Mouse (Mus musculus) ES-E14 (cell line): ENCODE measurements around the gene Gm3625. TPM values are rescaled to one million over a fixed set of nuclear protein-coding genes. Genes with fewer than 3 reads are reported as not detected.
A peak's percentile ranks its signal among the peaks of the same experiment; 100 is the strongest.

Source experiments
- DNase-seq: peaks from one replicate; pipeline ENCODE4 v3.0.0-alpha.2; 2013; ENCODE audit warnings: low read depth, low spot score
- H3K27ac ChIP-seq: 2 replicates; pipeline ENCODE4 v1.5.1; 2012; ENCODE audit warnings: low read depth, mild to moderate bottlenecking, low read length, moderate library complexity, mixed read lengths; ENCODE audit not compliant: poor library complexity, insufficient read depth, severe bottlenecking
- H3K36me3 ChIP-seq: 2 replicates; pipeline ENCODE4 v1.6.1; 2012; ENCODE audit warnings: mild to moderate bottlenecking, low read length, moderate library complexity, mixed read lengths; ENCODE audit not compliant: control insufficient read depth, poor library complexity, insufficient read depth, severe bottlenecking
- H3K4me1 ChIP-seq, 2 experiments: fragments of 150-350 bp in 1 of 2; sonication (generic) in 1 of 2; 2 replicates each; pipeline ENCODE4 v1.6.1; 2012; ENCODE audit warnings: low read length in 2 of 2, mild to moderate bottlenecking in 1 of 2, mixed read lengths in 1 of 2; ENCODE audit not compliant: control insufficient read depth in 2 of 2, insufficient read depth in 2 of 2, poor library complexity in 1 of 2
- H3K4me3 ChIP-seq, 2 experiments: fragments of 150-350 bp in 1 of 2; sonication (generic) in 1 of 2; 2 replicates each; pipeline ENCODE4 v1.5.1; 2012; ENCODE audit warnings: low read length in 2 of 2, low read depth in 1 of 2, mild to moderate bottlenecking in 1 of 2, mixed read lengths in 1 of 2; ENCODE audit not compliant: insufficient read depth in 1 of 2, poor library complexity in 1 of 2, severe bottlenecking in 1 of 2
- H3K9ac ChIP-seq: 2 replicates; pipeline ENCODE4 v1.6.1; 2012; ENCODE audit warnings: low read depth, mild to moderate bottlenecking, low read length, mixed read lengths; ENCODE audit not compliant: poor library complexity, insufficient read depth, severe bottlenecking
- H3K9me3 ChIP-seq: fragments of 150-350 bp; sonication (generic); 2 replicates; pipeline ENCODE4 v1.6.1; 2012; ENCODE audit warnings: low read depth, mild to moderate bottlenecking, low read length; ENCODE audit not compliant: control insufficient read depth, insufficient read depth
- CHD2 ChIP-seq: IDR thresholded peaks from 2 replicates; pipeline ENCODE4 v1.6.1; 2014; ENCODE audit warnings: mild to moderate bottlenecking, low read depth, low read length, inconsistent platforms
- HCFC1 ChIP-seq: IDR thresholded peaks from 2 replicates; pipeline ENCODE4 v1.6.1; 2012; ENCODE audit warnings: low read length, inconsistent platforms, borderline replicate concordance; ENCODE audit not compliant: insufficient read depth
- MAFK ChIP-seq: IDR thresholded peaks from 2 replicates; pipeline ENCODE4 v1.6.1; 2014; ENCODE audit warnings: mild to moderate bottlenecking, low read depth, low read length, inconsistent platforms; ENCODE audit not compliant: insufficient read depth
- ZC3H11A ChIP-seq: IDR thresholded peaks from 2 replicates; pipeline ENCODE4 v1.6.1; 2012; ENCODE audit warnings: low read depth, mild to moderate bottlenecking, inconsistent platforms, low read length, borderline replicate concordance
- ZNF384 ChIP-seq: IDR thresholded peaks from 2 replicates; pipeline ENCODE4 v1.6.1; 2012; ENCODE audit warnings: low read depth, low read length, inconsistent platforms
- in situ Hi-C, 2 experiments: fragments of 600-800 bp; cut with MboI; formaldehyde crosslinking; loops; one replicate each; pipeline ENCODE4 v1.15.1; 2025; ENCODE audit warnings: low sequenced_read_pairs in 2 of 2, inconsistent platforms in 1 of 2; ENCODE audit not compliant: unreplicated experiment in 2 of 2
- total RNA-seq: library from RNA; depleted of rRNA; stranded (reverse); fragments of 300-350 nt; gene quantifications from 2 replicates; pipeline ENCODE4 v1.2.3, GENCODE M21; 2012; rRNA removed

Gm3625 gene
- not detected in 2 replicates for total RNA-seq

DNA sequence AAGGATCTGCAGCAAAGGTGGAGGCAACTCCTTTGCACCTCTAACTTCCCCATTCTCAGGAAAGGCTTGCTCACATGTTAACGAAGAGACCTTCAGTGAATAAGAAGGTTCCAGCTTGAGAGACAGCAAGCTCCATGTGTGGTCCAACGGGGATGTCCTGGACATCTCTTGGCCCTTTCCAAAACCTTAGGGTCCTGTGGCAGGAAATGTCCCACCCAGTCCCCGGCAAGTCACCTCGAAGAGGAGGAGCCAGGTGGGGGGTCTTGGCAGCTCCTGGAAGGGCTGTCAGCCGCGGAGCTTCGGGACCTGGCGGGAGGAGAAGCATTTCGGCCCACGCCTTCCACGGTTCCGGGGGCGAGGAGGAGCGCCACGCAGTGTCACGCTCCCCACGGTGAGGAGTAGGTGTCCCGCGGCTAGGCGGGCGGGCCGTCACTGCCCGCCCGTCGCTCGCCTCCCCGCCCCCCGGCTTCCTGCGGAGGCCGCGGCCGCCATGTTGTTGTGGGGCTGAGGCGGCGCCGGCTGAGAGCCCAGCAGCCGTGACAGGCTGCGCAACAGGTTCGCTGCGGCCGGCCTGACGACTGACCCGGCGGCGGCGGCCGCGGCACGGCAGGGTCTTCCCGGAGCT, at the start of gene Gm3625, which contains the start of gene Itsn2:
Gene Gm3625, minus strand, starts transcription at position 387 of the 625 bp plus-strand sequence.
Gene Itsn2, plus strand, starts transcription at position 98 of the 625 bp plus-strand sequence.
- no peak for DNase-seq
- Histone ChIP-seq H3K4me1 (no peaks in the 10 kb centered on the region; a peak in 1 of 4 replicates), H3K4me3 (peak within 1 kb of the TSS; percentile 79 to 91), H3K9ac (peak within 1 kb of the TSS; percentile 89), H3K27ac (no peak within 1 kb of the TSS; the same call in 1 of the 2 replicates), H3K9me3 (no peaks in the 10 kb centered on the region), H3K36me3 (no peaks in the 10 kb centered on the region)
- in situ Hi-C loops, result no loop called here
- TF ChIP-seq ZNF384 (no peak), HCFC1 (no peak), CHD2 (no peak), MAFK (no peak)

- Histone ChIP-seq H3K9ac (no peak overlapping the region), H3K4me3 (no peak overlapping the region), H3K36me3 (peaks cover 5% of the 10 kb centered on the region), H3K27ac (no peak overlapping the region), H3K4me1 (no peaks in the 10 kb centered on the region), H3K9me3 (no peaks in the 10 kb centered on the region)
- in situ Hi-C loops, result no loop called here
- TF ChIP-seq CHD2, result no peak
- no peak for TF ChIP-seq ZC3H11A
- TF ChIP-seq MAFK, result no peak
- no peak for TF ChIP-seq ZNF384
- no peak for TF ChIP-seq HCFC1
- DNase-seq, result no peak
These were observed 48.0 kb upstream of the Gm3625 start for GRCm38 (mm10) chr12:4640737-4641136.

DNA sequence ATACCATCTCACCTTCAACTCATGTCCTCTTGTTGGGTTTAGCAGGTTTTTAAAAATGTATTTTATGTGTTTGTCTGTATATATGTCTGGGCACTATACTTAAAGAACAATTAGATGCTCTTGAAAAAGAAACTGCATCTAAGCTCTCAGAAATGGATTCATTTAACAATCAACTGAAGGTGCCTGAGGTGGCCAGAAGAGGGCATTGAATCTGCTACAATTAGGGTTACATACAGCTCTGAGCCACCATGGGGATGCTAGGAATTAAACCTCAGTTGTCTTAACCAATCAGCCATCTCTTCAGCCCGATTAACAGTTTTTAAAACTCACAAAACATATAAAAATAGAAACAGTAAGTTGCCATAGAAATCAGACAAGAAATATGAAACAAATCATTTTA, 45.7 kb upstream of the Gm3625 start:
- no peaks in the 10 kb centered on the region for H3K9me3 ChIP-seq
- peaks cover 13% of the 10 kb centered on the region for H3K36me3 ChIP-seq
- H3K27ac ChIP-seq, result no peak overlapping the region
- no peak overlapping the region for H3K9ac ChIP-seq
- in situ Hi-C loops, result no loop called here
- H3K4me1 ChIP-seq, result no peaks in the 10 kb centered on the region
- no peak for DNase-seq
- no peak overlapping the region for H3K4me3 ChIP-seq
- TF ChIP-seq ZNF384 (no peak), MAFK (no peak), ZC3H11A (no peak), HCFC1 (no peak)

- TF ChIP-seq MAFK (no peak), HCFC1 (no peak), CHD2 (no peak), ZC3H11A (no peak)
- H3K4me3 ChIP-seq, result no peak overlapping the region
- no peak overlapping the region for H3K27ac ChIP-seq
- H3K4me1 ChIP-seq, result no peaks in the 10 kb centered on the region
- H3K9ac ChIP-seq, result no peak overlapping the region
- no peaks in the 10 kb centered on the region for H3K9me3 ChIP-seq
- in situ Hi-C loops, result no loop called here
- DNase-seq, result no peak
- peaks cover 17% of the 10 kb centered on the region for H3K36me3 ChIP-seq
These were observed 40.2 kb upstream of the Gm3625 start for GRCm38 (mm10) chr12:4632957-4633356.
